Mouse (Mus musculus) ES-E14 (cell line): Measurements from ENCODE around the gene Gm6657. TPM values are rescaled to one million over a fixed set of nuclear protein-coding genes. Genes with fewer than 3 reads are reported as not detected.

ENCODE experiments used
- DNase-seq: peaks from one replicate; pipeline ENCODE4 v3.0.0-alpha.2; 2013; ENCODE audit warnings: low read depth, low spot score
- H3K27ac ChIP-seq: 2 replicates; pipeline ENCODE4 v1.5.1; 2012; ENCODE audit warnings: low read depth, mild to moderate bottlenecking, low read length, moderate library complexity, mixed read lengths; ENCODE audit not compliant: poor library complexity, insufficient read depth, severe bottlenecking
- H3K36me3 ChIP-seq: 2 replicates; pipeline ENCODE4 v1.6.1; 2012; ENCODE audit warnings: mild to moderate bottlenecking, low read length, moderate library complexity, mixed read lengths; ENCODE audit not compliant: control insufficient read depth, poor library complexity, insufficient read depth, severe bottlenecking
- H3K4me1 ChIP-seq, 2 experiments: fragments of 150-350 bp in 1 of 2; sonication (generic) in 1 of 2; 2 replicates each; pipeline ENCODE4 v1.6.1; 2012; ENCODE audit warnings: low read length in 2 of 2, mild to moderate bottlenecking in 1 of 2, mixed read lengths in 1 of 2; ENCODE audit not compliant: control insufficient read depth in 2 of 2, insufficient read depth in 2 of 2, poor library complexity in 1 of 2
- H3K4me3 ChIP-seq, 2 experiments: fragments of 150-350 bp in 1 of 2; sonication (generic) in 1 of 2; 2 replicates each; pipeline ENCODE4 v1.5.1; 2012; ENCODE audit warnings: low read length in 2 of 2, low read depth in 1 of 2, mild to moderate bottlenecking in 1 of 2, mixed read lengths in 1 of 2; ENCODE audit not compliant: insufficient read depth in 1 of 2, poor library complexity in 1 of 2, severe bottlenecking in 1 of 2
- H3K9ac ChIP-seq: 2 replicates; pipeline ENCODE4 v1.6.1; 2012; ENCODE audit warnings: low read depth, mild to moderate bottlenecking, low read length, mixed read lengths; ENCODE audit not compliant: poor library complexity, insufficient read depth, severe bottlenecking
- H3K9me3 ChIP-seq: fragments of 150-350 bp; sonication (generic); 2 replicates; pipeline ENCODE4 v1.6.1; 2012; ENCODE audit warnings: low read depth, mild to moderate bottlenecking, low read length; ENCODE audit not compliant: control insufficient read depth, insufficient read depth
- CHD2 ChIP-seq: IDR thresholded peaks from 2 replicates; pipeline ENCODE4 v1.6.1; 2014; ENCODE audit warnings: mild to moderate bottlenecking, low read depth, low read length, inconsistent platforms
- HCFC1 ChIP-seq: IDR thresholded peaks from 2 replicates; pipeline ENCODE4 v1.6.1; 2012; ENCODE audit warnings: low read length, inconsistent platforms, borderline replicate concordance; ENCODE audit not compliant: insufficient read depth
- MAFK ChIP-seq: IDR thresholded peaks from 2 replicates; pipeline ENCODE4 v1.6.1; 2014; ENCODE audit warnings: mild to moderate bottlenecking, low read depth, low read length, inconsistent platforms; ENCODE audit not compliant: insufficient read depth
- ZC3H11A ChIP-seq: IDR thresholded peaks from 2 replicates; pipeline ENCODE4 v1.6.1; 2012; ENCODE audit warnings: low read depth, mild to moderate bottlenecking, inconsistent platforms, low read length, borderline replicate concordance
- ZNF384 ChIP-seq: IDR thresholded peaks from 2 replicates; pipeline ENCODE4 v1.6.1; 2012; ENCODE audit warnings: low read depth, low read length, inconsistent platforms
- in situ Hi-C, 2 experiments: fragments of 600-800 bp; cut with MboI; formaldehyde crosslinking; loops; one replicate each; pipeline ENCODE4 v1.15.1; 2025; ENCODE audit warnings: low sequenced_read_pairs in 2 of 2, inconsistent platforms in 1 of 2; ENCODE audit not compliant: unreplicated experiment in 2 of 2
- total RNA-seq: library from RNA; depleted of rRNA; stranded (reverse); fragments of 300-350 nt; gene quantifications from 2 replicates; pipeline ENCODE4 v1.2.3, GENCODE M21; 2012

Gm6657 gene
- total RNA-seq, 1 experiment = not detected

GRCm38 (mm10) chr12:78227021-78227932 is 33.2 kb downstream of the Gm6657 start:
- Histone ChIP-seq H3K4me3 (peak overlapping the region; percentile 86 to 99), H3K27ac (no peak overlapping the region)
- in situ Hi-C loops = no loop called here

GRCm38 (mm10) chr12:78228139-78228538 is 34.1 kb downstream of the Gm6657 start:
- DNase-seq = no peak
- Histone ChIP-seq H3K4me3 (peak overlapping the region in 1 of 2 experiments; percentile 99; a peak in 2 of 4 replicates), H3K27ac (no peak overlapping the region), H3K9ac (no peak overlapping the region), H3K36me3 (no peaks in the 10 kb centered on the region), H3K9me3 (no peaks in the 10 kb centered on the region), H3K4me1 (peaks cover 0 to 6% of the 10 kb centered on the region in 2 experiments; a peak in 1 of 4 replicates)
- TF ChIP-seq CHD2 (no peak), HCFC1 (no peak), ZC3H11A (no peak), MAFK (no peak), ZNF384 (no peak)
- in situ Hi-C loops = no loop called here

More at GRCm38 (mm10) chr12:78227021-78227932, 33.2 kb downstream of the Gm6657 start:
- peaks cover 0 to 6% of the 10 kb centered on the region in 2 experiments; a peak in 1 of 4 replicates for H3K4me1 ChIP-seq
- TF ChIP-seq MAFK = no peak
- TF ChIP-seq ZNF384 = peak; percentile 57; the same call in 1 of the 2 replicates
- H3K36me3 ChIP-seq = no peaks in the 10 kb centered on the region
- peak overlapping the region; percentile 90 for H3K9ac ChIP-seq
- DNase-seq = peak; percentile 15
- no peaks in the 10 kb centered on the region for H3K9me3 ChIP-seq

DNA sequence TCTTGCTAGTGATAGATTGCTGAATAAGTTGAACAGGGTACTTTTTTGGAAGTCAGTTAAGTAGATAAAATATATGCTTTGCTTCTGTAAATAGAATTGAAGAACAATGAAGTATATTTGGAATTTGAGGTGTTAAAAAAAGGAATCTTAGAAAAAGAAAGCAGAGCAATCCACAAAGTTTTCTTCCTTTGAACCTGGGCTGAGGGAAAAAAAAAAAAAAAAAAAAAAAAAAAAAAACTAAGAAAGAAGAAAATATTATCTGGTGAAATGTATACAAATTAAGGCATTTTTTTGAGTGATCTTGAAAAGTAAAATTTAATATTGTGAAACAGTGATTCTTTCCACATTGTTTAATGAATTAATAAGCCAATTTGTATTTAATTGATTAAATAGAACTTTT is 38.5 kb downstream of the Gm6657 start:
- Histone ChIP-seq H3K9ac (no peak overlapping the region), H3K4me3 (no peak overlapping the region), H3K36me3 (no peaks in the 10 kb centered on the region), H3K27ac (no peak overlapping the region), H3K9me3 (no peaks in the 10 kb centered on the region), H3K4me1 (no peaks in the 10 kb centered on the region)
- in situ Hi-C loops = no loop called here
- TF ChIP-seq HCFC1 = no peak
- no peak for TF ChIP-seq ZC3H11A
- no peak for TF ChIP-seq MAFK
- TF ChIP-seq CHD2 = no peak
- no peak for TF ChIP-seq ZNF384
- no peak for DNase-seq

DNA sequence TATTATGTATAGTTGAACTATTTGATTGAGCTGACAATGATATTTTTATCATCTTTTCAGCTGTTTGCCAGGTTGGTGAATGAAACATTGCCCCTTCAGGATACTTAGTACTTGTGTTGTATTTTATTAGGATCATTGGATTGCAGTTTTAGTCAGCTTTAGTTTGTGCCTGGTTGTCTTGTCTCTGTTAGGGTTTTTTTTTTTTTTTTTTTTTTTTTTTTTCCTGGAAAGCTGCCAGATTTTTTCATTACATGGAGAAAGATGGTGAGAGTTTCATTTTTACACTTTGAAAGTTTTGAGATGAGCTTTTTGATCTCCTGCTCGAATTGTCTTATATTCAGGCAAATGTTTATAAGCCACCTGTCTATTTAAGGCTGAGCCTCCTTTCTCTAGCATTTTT is 54.3 kb downstream of the Gm6657 start:
- H3K9me3 ChIP-seq = no peaks in the 10 kb centered on the region
- in situ Hi-C loops = no loop called here
- TF ChIP-seq CHD2 = no peak
- TF ChIP-seq ZNF384 = peak; percentile 50; the same call in 1 of the 2 replicates
- TF ChIP-seq ZC3H11A = no peak
- TF ChIP-seq MAFK = no peak
- H3K4me3 ChIP-seq = no peak overlapping the region
- H3K36me3 ChIP-seq = no peaks in the 10 kb centered on the region
- H3K4me1 ChIP-seq = no peaks in the 10 kb centered on the region
- no peak overlapping the region for H3K9ac ChIP-seq
- no peak overlapping the region for H3K27ac ChIP-seq
- DNase-seq = no peak
